Mouse (Mus musculus) CD4-positive, CD25-positive, alpha-beta regulatory T cell, adult 2 months (primary cell): ENCODE measurements at regions not wholly inside any gene's neighbourhood (a gene's known extent, or its start where the extent isn't known, plus 50 kb on each side); places are given as distances from the start of the nearest gene placed in this dataset.
A peak's percentile ranks its signal among the peaks of the same experiment; 100 is the strongest.

Experiments used
- DNase-seq: peaks from one replicate; pipeline ENCODE4 v3.0.0-alpha.2; 2012; ENCODE audit warnings: low read depth, low spot score

DNA sequence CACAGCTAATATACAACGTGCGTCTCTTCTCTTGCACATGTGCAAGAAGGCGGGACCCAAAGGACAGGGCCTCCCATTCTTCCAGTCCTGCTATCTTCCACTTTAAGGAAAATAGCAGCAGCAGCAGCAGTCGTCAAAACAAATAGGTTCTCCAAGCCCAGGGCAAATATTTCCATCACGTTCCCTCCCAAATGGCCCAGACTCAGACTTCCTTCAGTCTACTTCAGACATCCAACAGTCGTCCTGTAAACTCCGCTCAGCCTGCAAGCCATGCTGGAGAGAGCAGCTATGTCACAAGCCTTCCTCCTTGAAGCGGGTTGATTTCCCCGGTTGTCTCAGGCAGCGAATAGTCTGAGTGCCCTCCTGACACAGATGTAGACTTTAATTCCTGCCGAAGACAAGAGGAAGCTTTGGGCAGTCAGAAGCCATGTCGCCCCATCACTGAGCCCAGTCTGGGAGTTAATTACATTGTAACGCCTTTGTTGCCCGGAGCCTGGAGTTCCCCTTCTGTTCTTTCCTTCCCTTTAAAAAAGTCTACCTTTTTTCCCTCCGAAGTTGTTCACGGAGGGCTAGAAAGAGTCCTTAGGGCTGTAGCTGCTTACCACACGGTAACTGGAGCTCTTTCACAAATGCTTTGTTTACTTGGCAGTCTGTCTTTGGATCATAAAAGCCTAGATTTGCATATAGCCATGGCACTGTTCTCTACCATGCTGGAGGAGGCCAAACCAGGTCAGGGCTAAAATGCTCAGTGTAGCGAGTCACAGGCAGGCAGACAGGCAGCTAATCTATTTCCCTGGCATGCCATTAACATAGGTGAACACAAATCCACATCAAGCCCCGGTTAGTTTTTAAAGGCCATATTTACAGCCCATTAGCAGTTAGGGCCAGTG lies 236.7 kb downstream of the Gm10260 start:
- DNase-seq = no peak

DNA sequence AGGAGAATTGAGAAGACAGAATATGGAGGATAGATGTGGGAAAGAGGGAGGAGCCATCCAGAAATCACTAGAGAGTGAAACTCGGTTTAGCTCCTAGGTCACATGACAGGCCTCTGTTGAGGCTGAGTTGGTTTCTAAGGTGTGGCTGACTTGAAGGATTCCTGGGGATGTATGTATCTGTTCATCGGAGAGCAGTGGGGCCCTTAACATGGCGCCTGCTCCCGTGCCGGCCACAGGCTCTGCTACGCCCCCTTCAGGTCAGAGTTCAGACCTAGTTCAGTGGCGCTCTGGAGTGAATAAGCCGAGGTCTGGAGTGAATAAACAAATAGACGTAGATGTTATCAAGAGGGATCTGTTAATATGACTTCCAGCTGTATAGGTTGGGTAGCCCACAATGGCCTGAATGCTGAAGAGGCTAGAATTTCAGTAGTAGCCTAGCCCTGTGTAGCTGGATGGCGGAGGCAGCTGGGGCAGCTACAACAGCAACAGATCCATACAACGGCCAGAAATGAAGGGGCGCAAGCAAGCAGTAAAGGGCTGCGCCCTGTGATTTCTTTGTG lies 239.4 kb downstream of the Gm10260 start:
- no peak for DNase-seq

DNA sequence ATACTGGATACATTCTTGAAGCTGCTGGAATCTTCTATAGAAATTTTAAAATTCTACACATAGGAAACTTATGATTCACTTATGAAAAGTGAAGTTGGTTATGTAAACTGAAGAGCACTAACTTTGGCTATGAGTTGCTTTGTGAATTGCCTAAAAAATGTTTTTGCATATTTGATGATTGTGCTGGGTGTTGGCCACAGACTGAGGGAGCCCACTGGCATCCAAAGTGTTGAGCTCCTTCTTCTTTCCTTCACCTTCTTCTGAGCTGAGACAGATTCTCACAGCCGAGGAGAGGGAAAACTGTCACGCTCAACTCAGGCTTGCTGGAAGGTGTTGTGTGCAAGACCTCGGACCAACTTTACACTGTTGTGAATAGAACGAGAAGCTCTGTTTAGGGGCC lies 243.7 kb downstream of the Gm10260 start:
- no peak for DNase-seq

DNA sequence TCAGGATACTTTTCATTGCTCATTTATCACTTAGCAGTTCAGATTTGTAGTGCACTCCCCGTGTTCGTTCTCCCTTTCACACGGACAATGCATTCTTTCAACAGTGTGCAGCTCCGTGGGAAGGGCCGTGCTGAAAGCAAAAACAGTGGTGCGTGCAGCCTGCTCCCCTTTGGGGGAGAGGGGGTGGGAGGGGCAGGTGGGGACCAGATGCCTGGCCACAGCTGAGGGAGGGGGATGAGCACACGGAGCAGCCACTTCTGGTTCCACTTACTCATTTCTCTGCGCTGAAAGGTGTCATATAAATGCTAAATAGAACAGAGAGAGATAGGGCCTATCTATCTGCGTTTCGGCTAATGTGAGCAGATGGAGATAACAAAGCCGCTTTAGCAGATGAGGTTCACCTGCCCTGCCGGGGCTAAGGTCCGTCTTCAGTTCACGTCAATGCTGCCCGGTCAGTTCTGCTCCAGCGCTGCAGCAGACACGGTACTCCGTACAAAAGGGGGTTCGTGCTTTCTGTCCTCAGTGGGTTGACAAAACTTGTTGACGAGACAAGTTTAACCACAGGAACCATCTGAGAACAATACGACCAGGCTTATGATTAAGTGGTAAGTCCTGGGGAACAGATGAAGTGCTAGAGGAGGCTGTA lies 245.9 kb downstream of the Gm10260 start:
- DNase-seq = no peak

DNA sequence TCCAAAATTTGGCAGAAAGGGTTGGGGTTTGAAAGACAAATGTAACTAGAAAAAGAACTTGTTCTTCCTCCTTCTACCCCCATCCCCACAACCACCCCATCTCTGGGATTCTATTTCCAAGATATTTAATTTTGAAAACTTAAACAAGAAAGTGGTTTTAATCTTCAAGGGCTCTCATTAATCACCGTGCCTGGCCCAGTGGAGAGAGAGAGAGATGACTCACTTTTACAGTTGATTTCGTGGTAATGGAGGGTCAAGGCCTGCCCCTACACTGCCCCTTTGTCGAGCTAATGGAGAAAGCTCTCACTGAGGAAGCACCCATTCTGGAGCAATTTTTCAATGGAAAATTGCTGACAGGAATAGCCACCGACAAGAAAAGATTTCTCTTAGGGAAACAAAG lies 247.9 kb downstream of the Gm10260 start:
- DNase-seq = no peak

DNA sequence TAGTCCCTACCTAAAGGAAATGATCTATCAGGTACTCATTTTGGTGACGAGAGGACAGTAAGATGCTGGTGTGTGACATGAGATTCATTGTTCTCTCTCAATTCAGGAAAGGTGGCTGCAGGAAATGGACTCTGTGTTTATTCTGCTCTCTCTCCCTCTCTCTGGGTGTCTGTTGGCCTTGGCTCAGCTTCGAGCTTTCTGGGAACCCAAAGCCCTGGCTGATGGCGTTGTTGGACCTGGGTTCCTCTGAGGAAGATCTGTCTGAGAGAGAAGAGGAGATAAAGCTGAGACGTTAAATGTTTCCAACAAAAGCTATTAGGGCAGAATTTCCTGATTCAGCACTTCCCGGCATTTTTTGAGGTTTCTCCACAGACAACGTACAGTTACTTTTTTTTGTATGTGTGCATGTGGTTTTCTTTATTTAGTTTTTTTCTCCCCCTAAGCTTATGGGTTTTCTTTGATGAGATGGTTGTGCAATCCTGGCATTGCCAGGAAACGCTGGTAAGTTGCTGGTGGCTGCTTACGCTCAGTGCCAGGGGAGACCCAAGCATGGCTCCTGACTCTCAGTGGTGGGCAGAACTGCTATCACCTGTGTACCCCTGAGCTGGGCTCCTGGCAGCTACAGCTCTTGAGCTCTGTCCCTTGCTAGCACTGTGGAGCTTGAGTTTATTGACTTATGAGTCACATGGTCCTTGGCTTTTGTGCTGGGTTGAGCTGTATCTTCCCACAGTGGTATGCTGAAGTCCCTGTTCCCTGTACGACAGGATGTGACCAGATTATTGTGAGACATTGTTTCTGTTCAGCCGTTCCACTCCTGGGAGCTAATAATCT lies 249.8 kb downstream of the Gm10260 start:
- no peak for DNase-seq

DNA sequence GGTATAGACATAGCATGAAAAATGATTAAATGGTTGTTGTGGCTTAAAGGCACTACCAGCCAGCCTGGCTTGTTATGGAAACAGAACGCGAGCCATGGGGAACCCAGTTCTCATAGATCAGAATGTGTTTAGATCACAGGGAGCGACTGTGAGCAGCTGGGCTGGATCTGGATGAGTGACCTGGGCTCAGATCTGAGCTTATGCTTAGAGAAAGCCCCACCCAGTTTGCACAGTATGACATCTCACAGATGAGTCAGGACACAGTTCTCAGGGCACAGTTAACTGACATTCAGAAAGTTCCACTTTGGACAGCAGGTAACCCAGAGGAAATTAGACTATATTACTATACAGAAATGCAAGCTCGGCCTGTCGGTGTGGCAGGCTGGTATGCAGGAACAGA lies 255.5 kb downstream of the Gm10260 start:
- no peak for DNase-seq

DNA sequence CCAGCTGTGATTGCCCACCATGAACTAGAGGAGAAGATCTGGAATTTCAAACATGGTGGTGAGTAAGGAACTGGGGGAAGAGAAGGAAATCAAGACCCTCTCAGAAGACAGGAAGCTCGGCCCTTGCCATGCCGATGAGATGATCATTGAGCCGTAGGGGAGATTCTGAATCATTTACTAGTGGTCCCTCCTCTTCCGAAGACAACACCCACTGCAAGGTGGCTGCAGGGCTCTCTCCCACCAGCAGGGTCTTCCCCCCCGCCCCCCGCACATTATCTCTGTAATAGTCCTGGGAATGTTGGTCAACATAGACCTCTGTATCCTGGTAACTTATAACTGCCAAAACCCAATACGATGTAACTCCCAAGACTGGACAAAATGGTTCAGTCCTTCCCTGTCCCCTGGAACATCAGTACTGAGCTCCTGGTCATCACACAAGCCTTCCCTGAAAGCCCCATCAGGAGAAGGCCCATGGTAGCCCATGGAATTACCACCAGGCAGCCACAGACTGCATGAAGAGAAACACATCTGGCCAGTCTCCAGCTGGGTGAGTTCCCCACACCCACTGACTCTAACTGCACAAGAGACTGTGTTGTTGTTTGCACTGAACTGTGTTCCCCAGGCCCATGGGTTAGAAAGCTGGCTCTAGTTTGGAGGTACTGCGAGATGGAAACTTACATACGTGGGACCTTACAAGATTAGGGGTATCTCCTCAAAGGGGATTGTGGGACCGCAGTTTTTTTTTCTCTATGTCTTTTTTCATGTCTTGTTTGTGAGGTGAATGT lies 256.3 kb downstream of the Gm10260 start:
- DNase-seq = no peak

DNA sequence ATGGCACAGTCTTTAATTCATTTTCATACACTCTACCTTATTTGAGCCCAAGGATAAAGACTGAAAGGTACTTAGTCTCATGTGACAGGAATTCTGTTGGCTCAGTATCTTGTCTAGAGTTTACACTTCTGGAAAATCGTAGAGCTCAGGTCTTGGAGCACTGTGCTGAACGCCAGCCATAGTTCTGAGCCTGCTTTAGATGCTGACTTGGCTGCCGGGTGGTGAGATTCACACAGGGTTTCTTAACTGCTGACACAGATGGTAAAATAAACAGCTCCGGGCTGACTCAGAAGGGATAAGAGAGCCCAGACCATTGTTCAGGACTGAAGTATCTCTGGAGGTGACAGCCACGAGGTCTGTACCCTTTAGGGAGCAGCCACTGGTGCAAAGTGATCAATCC lies 257.0 kb downstream of the Gm10260 start:
- DNase-seq = no peak

DNA sequence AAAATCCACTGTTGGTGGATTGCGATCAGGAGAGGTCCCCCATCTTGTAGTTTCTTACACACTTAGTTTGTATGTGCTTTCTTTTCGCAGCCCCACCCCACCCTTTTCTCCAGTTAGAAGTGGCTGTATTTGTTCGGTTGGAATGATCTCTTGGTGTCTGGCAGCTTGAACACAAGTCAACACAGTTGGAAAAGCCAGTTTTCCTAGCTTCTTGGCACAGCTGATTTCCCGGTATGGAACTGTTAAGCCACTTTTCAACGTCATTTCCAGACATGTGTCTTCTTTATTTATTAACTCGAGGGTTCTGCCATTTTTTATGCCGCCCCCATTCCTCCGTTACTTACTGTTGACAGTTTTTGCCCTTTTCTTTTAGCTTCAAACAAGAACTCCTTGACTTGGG lies 259.2 kb downstream of the Enc1 start:
- no peak for DNase-seq

DNA sequence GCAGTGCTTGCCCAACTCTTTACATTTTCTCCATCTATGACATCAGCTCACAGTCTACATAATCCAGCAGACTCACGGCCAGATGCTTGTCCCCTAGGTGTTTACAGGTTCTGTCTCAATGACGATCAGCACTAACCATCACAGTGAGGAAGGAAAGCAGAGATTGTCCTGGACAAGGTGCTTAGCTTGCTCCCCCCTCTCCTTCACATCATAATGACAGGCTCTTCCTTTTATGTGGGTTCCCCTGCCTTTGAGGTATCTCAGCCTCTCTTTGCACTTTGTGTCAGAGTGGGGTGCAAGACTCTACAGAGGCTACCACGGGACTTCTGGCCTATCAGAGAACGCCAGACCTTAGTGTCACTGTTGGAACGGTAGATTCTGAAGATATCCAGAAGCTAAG lies 258.1 kb downstream of the Enc1 start:
- peak; percentile 6 for DNase-seq

DNA sequence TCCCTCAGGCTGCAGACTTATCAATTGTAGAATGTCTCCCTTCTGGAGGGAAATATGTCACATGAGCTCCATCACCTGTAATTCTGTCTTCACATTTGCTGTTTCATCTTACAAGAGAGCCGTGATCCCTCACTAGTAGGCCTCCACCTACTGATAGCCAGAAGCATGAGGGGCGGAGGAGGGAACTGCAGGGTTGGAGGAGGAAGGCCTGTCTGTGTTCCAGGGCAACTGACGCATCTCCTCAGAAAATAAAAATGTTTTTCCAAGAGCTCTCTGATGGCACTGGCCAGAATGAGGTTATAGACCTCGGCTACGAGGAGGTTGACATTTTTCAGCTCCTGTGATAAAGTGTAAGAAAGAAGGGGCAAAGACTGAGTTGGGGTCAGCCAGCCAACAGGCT lies 257.0 kb downstream of the Enc1 start:
- no peak for DNase-seq

DNA sequence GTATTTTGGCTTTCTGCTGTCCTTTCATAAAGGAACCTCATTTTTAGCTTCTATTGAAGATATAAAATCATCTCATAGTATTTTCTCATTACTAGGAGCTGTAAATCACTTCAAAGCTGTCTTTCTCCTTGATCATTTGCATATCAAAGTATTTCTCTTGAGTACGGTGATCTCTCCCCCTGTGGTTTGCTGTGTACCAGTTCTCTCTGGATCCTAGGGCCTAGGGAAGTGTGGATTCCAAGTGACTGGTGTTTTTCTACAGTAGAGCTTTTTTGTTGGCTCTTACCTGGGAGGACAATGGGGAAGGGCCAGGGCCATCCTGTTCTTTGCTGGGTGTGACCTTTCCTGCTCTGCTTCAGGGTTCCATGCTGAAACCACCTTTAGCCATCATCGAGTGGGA lies 253.9 kb downstream of the Enc1 start:
- no peak for DNase-seq

DNA sequence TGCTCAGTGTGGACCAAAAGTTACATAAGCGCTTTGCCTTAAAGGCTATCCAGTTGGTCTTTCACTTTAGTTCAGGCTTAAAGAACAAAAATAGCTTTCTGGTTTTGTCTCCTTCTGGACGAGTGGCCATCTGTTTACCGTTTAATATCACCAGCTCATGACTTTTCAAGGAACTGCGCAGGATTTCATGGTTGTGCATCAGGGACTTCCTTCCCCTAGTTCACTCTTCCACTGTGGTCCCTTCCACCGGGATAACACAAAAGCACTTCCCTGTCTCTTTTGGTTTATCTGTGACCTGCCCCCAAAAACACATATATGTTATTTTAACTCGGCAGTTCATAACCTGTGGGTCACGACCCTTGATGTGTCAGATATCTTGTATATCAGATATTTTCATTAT lies 252.9 kb downstream of the Enc1 start:
- DNase-seq = no peak

DNA sequence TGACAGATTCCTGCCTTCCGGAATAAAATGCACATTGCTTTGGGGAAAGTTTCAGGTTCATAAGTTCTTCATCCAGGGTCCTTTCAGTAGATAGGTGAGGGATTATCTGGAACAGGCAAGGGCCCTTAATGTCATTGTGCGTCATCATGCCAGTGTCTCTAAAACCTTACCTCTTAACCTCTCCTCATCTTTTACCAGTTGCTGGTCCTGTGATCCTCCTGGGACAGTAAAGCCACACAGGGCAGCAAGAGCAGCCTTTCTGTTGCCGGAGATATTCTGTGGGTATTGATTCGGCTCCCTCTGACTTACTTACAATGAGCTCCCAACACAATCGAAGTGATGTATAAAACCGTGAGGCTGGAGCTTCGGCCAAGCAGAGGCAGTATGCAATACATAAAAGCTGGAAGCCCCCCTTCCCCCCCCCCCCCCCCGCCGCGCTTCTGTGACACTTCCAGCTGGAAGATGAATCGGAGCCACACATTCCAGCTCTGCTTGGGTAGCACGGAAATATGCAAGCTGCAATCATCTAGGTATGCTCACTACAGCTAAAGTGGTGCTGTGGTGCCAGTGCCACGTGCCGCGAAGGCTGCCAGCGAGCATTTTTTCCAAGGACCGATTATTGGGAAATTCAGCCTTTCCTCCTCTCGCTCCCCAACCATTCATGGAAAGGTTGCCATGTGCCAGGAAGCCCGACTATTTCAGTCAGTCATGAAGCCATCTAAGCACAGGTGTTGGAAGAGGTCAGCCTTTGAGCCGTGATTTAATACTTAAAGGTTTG lies 252.2 kb downstream of the Enc1 start:
- no peak for DNase-seq

DNA sequence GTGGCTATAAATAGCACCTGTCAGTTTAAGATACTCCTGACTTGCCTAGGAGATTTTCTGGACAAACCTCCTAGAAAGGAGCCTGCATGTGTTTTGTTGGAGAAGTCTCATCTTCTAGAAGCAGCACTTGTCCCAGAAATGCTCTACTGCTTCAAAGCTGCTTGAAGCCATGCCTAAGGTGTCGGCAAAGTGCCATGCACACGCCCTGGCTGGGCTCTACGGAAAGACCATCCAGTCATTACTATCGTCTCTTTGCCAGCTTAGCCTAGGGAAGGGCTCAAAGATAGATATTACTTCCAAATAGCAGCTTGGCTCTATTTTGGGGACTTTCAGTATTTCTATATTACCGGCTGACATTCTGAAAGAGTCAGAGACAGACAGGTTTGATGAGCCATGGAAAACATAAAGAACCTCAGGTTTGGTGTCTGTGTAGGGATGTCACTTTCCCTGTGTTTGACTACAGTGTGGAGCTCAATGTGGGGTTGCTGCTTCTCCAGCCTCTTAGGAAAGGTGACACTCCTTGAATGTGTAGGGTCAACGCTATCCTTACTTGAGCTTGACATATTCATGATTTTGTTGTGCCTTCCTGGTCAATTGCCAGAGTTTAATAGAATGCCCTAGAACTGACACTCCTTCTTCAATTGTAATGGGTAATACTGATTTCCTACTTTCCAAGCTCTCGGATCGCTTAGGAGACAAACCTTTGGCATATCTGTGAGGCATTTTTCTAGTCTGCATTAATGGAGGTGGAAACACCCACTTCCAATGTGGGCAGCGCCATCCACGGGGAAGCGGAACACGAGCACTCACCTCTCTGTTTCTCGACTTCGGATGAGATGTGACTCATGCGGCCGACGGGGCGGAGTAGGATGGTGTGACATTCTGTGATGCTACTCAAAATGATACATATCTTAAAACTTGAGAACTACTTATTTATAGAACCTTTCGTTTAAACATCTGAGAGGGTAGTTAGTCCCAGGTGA lies 251.3 kb downstream of the Enc1 start:
- DNase-seq = no peak

DNA sequence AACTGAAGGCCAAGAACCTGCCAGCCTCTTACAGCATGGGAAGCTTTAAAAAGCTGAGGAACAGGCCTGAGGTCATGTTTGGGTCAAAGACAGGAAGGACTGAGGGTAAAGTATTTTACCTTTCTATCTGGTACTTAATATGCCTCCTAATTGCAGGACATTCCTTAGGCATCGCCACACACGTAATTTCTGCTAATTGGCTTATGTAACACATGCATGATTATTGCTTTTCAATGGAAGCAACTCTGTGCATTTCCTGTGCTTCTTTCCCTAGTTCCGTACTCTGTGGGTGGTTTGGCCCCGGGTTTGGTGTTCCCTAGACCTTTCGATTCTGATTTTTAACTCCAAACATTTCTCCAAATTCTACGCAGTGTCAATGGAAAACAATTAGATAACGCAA lies 249.2 kb downstream of the Enc1 start:
- DNase-seq = no peak

DNA sequence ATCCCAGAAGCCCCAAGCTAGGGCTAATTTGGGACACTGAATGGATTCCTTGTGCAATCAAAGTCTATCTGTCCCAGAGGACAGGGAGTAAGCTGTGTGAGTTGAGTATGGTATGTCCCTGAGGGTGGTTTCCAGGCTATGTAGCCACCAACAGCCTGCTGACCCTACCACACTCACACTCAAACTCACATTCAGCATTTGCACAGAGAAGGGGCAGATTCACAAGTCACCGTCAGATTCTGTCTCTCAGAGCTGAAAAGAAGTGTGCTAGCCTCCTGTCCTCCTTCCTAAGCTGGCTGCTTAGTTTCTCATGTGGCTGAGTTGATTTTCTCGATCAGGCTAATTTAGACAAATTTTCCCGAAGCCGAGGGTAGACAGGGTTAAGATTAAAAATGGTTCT lies 248.8 kb downstream of the Enc1 start:
- DNase-seq = no peak

DNA sequence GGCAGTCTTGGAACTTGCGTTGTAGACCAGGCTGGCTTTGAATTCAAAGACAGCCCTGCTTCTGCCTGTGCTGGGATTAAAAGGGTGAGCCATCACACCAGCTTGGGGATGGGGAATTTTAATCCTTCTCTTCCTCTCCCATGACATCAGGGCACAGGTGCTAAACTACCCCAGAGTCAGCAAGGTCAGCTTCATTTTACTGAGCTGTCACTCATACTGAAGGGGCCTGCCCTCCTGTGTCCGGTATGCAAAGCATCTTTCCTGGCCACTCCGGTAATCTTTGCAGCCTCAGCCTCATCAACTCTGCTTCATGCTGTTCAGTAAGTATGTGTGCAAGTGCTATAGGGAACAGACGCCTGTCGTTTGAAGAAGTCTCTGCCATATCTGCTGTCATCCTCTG lies 248.1 kb downstream of the Enc1 start:
- no peak for DNase-seq
